Mouse (Mus musculus) T-helper 2 cell (primary cell): Measurements from ENCODE around the gene Ctsl.

ENCODE experiments used
- in situ Hi-C: fragments of 300-600 bp; cut with MboI, MseI; formaldehyde crosslinking; loops from one replicate; pipeline ENCODE4 v1.15.1; 2025; ENCODE audit warnings: high pct_unique_total_duplicates

Gene Ctsl

GRCm38 (mm10) chr13:64373695-64374094, 3.0 kb upstream of the Ctsl start:
- in situ Hi-C loops = loop anchor here (5.0 kb wide), 1 partner anchor 54 kb away; no protein-coding TSS in a partner anchor

- in situ Hi-C loops = loop anchor here (5.0 kb wide), 1 partner anchor 58 kb away; no protein-coding TSS in a partner anchor
Measured at GRCm38 (mm10) chr13:64369805-64370172, 901 bp downstream of the Ctsl start.

GRCm38 (mm10) chr13:64368596-64368995, 2.1 kb downstream of the Ctsl start:
- in situ Hi-C loops = no loop called here

GRCm38 (mm10) chr13:64367615-64368014, 3.1 kb downstream of the Ctsl start:
- in situ Hi-C loops = no loop called here

- in situ Hi-C loops = no loop called here
Measured at GRCm38 (mm10) chr13:64365326-64365725, 5.4 kb downstream of the Ctsl start.

GRCm38 (mm10) chr13:64364258-64364657, 6.4 kb downstream of the Ctsl start:
- in situ Hi-C loops = no loop called here

GRCm38 (mm10) chr13:64362139-64362538, 8.6 kb downstream of the Ctsl start:
- in situ Hi-C loops = no loop called here

- in situ Hi-C loops = no loop called here
Measured at GRCm38 (mm10) chr13:64361020-64361419, 9.7 kb downstream of the Ctsl start.

GRCm38 (mm10) chr13:64359702-64360101, 11.0 kb downstream of the Ctsl start:
- in situ Hi-C loops = no loop called here

GRCm38 (mm10) chr13:64358476-64358875, 12.2 kb downstream of the Ctsl start:
- in situ Hi-C loops = no loop called here

GRCm38 (mm10) chr13:64357389-64357788, 13.3 kb downstream of the Ctsl start:
- in situ Hi-C loops = no loop called here

GRCm38 (mm10) chr13:64349474-64349873, 21.2 kb downstream of the Ctsl start:
- in situ Hi-C loops = no loop called here

- in situ Hi-C loops = no loop called here
Measured at GRCm38 (mm10) chr13:64344082-64344501, 26.6 kb downstream of the Ctsl start.

- in situ Hi-C loops = no loop called here
Measured at GRCm38 (mm10) chr13:64343598-64343997, 27.1 kb downstream of the Ctsl start.

GRCm38 (mm10) chr13:64335546-64336132, 35.1 kb downstream of the Ctsl start:
- in situ Hi-C loops = no loop called here

- in situ Hi-C loops = no loop called here
Measured at GRCm38 (mm10) chr13:64333102-64333501, 37.6 kb downstream of the Ctsl start.

GRCm38 (mm10) chr13:64332321-64332720, 38.4 kb downstream of the Ctsl start:
- in situ Hi-C loops = no loop called here

- in situ Hi-C loops = no loop called here
Measured at GRCm38 (mm10) chr13:64322561-64323281, 48.0 kb downstream of the Ctsl start.

GRCm38 (mm10) chr13:64320334-64320733, 50.4 kb downstream of the Ctsl start:
- in situ Hi-C loops = no loop called here

- in situ Hi-C loops = no loop called here
Measured at GRCm38 (mm10) chr13:64319782-64320181, 50.9 kb downstream of the Ctsl start.

GRCm38 (mm10) chr13:64318355-64318754, 52.3 kb downstream of the Ctsl start:
- in situ Hi-C loops = no loop called here

- in situ Hi-C loops = no loop called here
Measured at GRCm38 (mm10) chr13:64315483-64316050, 55.1 kb downstream of the Ctsl start.

- in situ Hi-C loops = loop anchor here (5.0 kb wide), 1 partner anchor 123 kb away; no protein-coding TSS in a partner anchor
Measured at GRCm38 (mm10) chr13:64314041-64314440, 56.6 kb downstream of the Ctsl start.
